Mouse (Mus musculus): ENCODE data around the gene Efemp2.

- TF ChIP-seq CTCF (IDR thresholded peaks at IDR 0.05; ENCODE audit: low read depth, low read length) (no peak), POLR2A (IDR thresholded peaks at IDR 0.05; ENCODE audit: borderline replicate concordance, low read depth, low read length) (no peak)
These were observed 47.0 kb upstream of the Efemp2 start for GRCm38 (mm10) chr19:5426640-5427290.
